ENCODE assay signal across 29 mouse cellular contexts in genomic region chr1:97705389-97705788, GRCm38 (mm10). TPM values are rescaled to one million over a fixed set of nuclear protein-coding genes. Genes with fewer than 3 reads are reported as not detected.
DNase-seq lines count a peak whose midpoint lies in the region; ATAC-seq lines count a peak whose summit lies in the region.
"Had no signal": no experiment of that assay in that cellular context is flagged by ENCODE, and none has a peak within 500 bp of the region (broad histone marks: within the 10 kb centered on the region; RNA-seq: fewer than 3 reads in every experiment).

No protein-coding gene starts in this region.

- H3K79me2 ChIP-seq in macrophage (ENCODE audit: inconsistent target), result no peaks in the 10 kb centered on the region

- H3K9ac ChIP-seq in midbrain, embryonic 11.5 days (ENCODE audit: low read length), result no peak overlapping the region
- no peak overlapping the region for H3K9ac ChIP-seq in hindbrain, embryonic 14.5 days
- H3K9ac ChIP-seq: embryonic facial prominence, embryonic 15.5 days; forebrain, embryonic 13.5 days; lung, embryonic 15.5 days; midbrain, embryonic 15.5 days; neural tube, embryonic 15.5 days had no signal

- no peak overlapping the region for H3K27ac ChIP-seq in midbrain, embryonic 11.5 days (ENCODE audit: low read depth, low read length)
- no peak overlapping the region for H3K27ac ChIP-seq in midbrain, embryonic 10.5 days (replicated peaks)
- 0 out of 2 replicates have a peak overlapping the region, but pooled peaks have one; percentile 0 for H3K27ac ChIP-seq in macrophage
- no peak overlapping the region for H3K27ac ChIP-seq in hindbrain, embryonic 14.5 days
- H3K27ac ChIP-seq: embryonic facial prominence, embryonic 10.5 days; embryonic facial prominence, embryonic 15.5 days; forebrain, embryonic 13.5 days; hindbrain, postnatal 0 days; lung, embryonic 15.5 days; midbrain, embryonic 15.5 days; neural tube, embryonic 15.5 days; stomach, postnatal 0 days had no signal

- ATAC-seq in midbrain, embryonic 11.5 days (ENCODE audit: low FRiP score), result no peak
- ATAC-seq in granulocyte monocyte progenitor cell, adult 5-6 weeks (replicated peaks; ENCODE audit: poor library complexity, severe bottlenecking), result peak; percentile 63
- no peak for ATAC-seq in hindbrain, embryonic 14.5 days (ENCODE audit: low FRiP score)
- ATAC-seq: forebrain, embryonic 13.5 days; midbrain, embryonic 15.5 days had no signal

- DNase-seq in midbrain, embryonic 11.5 days (ENCODE audit: low spot score, missing footprints), result peak; percentile 8
- no peak for DNase-seq in midbrain, embryonic 10.5 days (ENCODE audit: low spot score)
- DNase-seq in right cerebral cortex, postnatal 14 days, result no peak
- no peak for DNase-seq in hindbrain, embryonic 14.5 days (ENCODE audit: low spot score)
- DNase-seq in gastrocnemius, postnatal 4 days (ENCODE audit: low spot score in 2 of 2), result no peak
- DNase-seq: adrenal gland, postnatal 25 days; cerebellum, adult 18-20 months; cerebellum, postnatal 10 days; gastrocnemius, postnatal 25 days; heart, postnatal 14 days; kidney, adult 11 months; kidney, postnatal 14 days; layer of hippocampus, adult 9-11 months; liver; retina, postnatal 1 day; right cerebral cortex, postnatal 25 days; spleen, adult 18-20 months; thymus, adult 18-20 months; thymus, postnatal 25 days had no signal

- no peaks in the 10 kb centered on the region for H3K36me3 ChIP-seq in midbrain, embryonic 11.5 days (ENCODE audit: control insufficient read depth, insufficient read depth, low read length)
- H3K36me3 ChIP-seq in midbrain, embryonic 10.5 days, result peaks cover 39% of the 10 kb centered on the region
- H3K36me3 ChIP-seq in macrophage (ENCODE audit: inconsistent target), result peaks cover 21% of the 10 kb centered on the region; the same call in 1 of the 2 replicates
- H3K36me3 ChIP-seq in hindbrain, embryonic 14.5 days (replicated peaks; ENCODE audit: control insufficient read depth, insufficient read depth), result peaks cover 36% of the 10 kb centered on the region

- no peak overlapping the region for H3K4me3 ChIP-seq in midbrain, embryonic 11.5 days (ENCODE audit: low read depth, low read length)
- H3K4me3 ChIP-seq in midbrain, embryonic 10.5 days, result no peak overlapping the region
- no peak overlapping the region for H3K4me3 ChIP-seq in macrophage (ENCODE audit: inconsistent target)
- H3K4me3 ChIP-seq in hindbrain, embryonic 14.5 days (replicated peaks; ENCODE audit: low read length), result no peak overlapping the region
- H3K4me3 ChIP-seq: embryonic facial prominence, embryonic 10.5 days; embryonic facial prominence, embryonic 15.5 days; forebrain, embryonic 13.5 days; lung, embryonic 15.5 days; midbrain, embryonic 15.5 days; neural tube, embryonic 15.5 days had no signal

- no peak overlapping the region for H3K4me2 ChIP-seq in midbrain, embryonic 11.5 days
- H3K4me2 ChIP-seq in hindbrain, embryonic 14.5 days (replicated peaks), result no peak overlapping the region
- H3K4me2 ChIP-seq: embryonic facial prominence, embryonic 15.5 days; forebrain, embryonic 13.5 days; lung, embryonic 15.5 days; midbrain, embryonic 15.5 days; neural tube, embryonic 15.5 days had no signal

- H3K4me1 ChIP-seq in midbrain, embryonic 11.5 days (ENCODE audit: control insufficient read depth, insufficient read depth, low read length), result no peaks in the 10 kb centered on the region
- H3K4me1 ChIP-seq in midbrain, embryonic 10.5 days, result no peaks in the 10 kb centered on the region
- no peaks in the 10 kb centered on the region for H3K4me1 ChIP-seq in hindbrain, embryonic 14.5 days (replicated peaks; ENCODE audit: control insufficient read depth, insufficient read depth, low read length)
- H3K4me1 ChIP-seq: embryonic facial prominence, embryonic 10.5 days; embryonic facial prominence, embryonic 15.5 days; forebrain, embryonic 13.5 days; lung, embryonic 15.5 days; midbrain, embryonic 15.5 days; neural tube, embryonic 15.5 days had no signal

- H3K9me3 ChIP-seq in midbrain, embryonic 11.5 days (ENCODE audit: control insufficient read depth, low read length), result no peaks in the 10 kb centered on the region
- H3K9me3 ChIP-seq in midbrain, embryonic 10.5 days (replicated peaks), result no peaks in the 10 kb centered on the region
- no peaks in the 10 kb centered on the region for H3K9me3 ChIP-seq in hindbrain, embryonic 14.5 days (ENCODE audit: control insufficient read depth, low read length)
- H3K9me3 ChIP-seq: embryonic facial prominence, embryonic 10.5 days; embryonic facial prominence, embryonic 15.5 days; forebrain, embryonic 13.5 days; lung, embryonic 15.5 days; midbrain, embryonic 15.5 days; neural tube, embryonic 15.5 days had no signal

- H3K27me3 ChIP-seq in midbrain, embryonic 11.5 days (ENCODE audit: control insufficient read depth, insufficient read depth, low read length), result no peaks in the 10 kb centered on the region
- no peaks in the 10 kb centered on the region for H3K27me3 ChIP-seq in midbrain, embryonic 10.5 days (ENCODE audit: low read depth, poor library complexity, severe bottlenecking)
- no peaks in the 10 kb centered on the region for H3K27me3 ChIP-seq in hindbrain, embryonic 14.5 days (ENCODE audit: control insufficient read depth, insufficient read depth, low read length)
- H3K27me3 ChIP-seq: embryonic facial prominence, embryonic 15.5 days; forebrain, embryonic 13.5 days; lung, embryonic 15.5 days; midbrain, embryonic 15.5 days; neural tube, embryonic 15.5 days had no signal

RNA-seq across cellular contexts. Expression of gene D1Ertd622e, which starts 43.5 kb away (rescaled TPM):
- polyA plus RNA-seq in midbrain, embryonic 11.5 days (2014; fragmentation: Nextera tagmentation; extraction: Ambion mirVana), result 55.5 and 59.3 TPM in 2 replicates
- polyA plus RNA-seq in midbrain, embryonic 10.5 days (2016; fragmentation: Nextera tagmentation; extraction: Ambion mirVana), result 39.0 and 39.8 TPM in 2 replicates
- 30.1 and 31.0 TPM in 2 replicates for total RNA-seq in granulocyte monocyte progenitor cell, adult 5-6 weeks (2014; fragmentation: Nextera tagmentation)
- total RNA-seq in granulocyte monocyte progenitor cell, adult 5-6 weeks (2017), result 33.0 and 53.3 TPM in 2 replicates
- total RNA-seq in macrophage (2018; cell fraction: chromatin; rRNA removed), result 100 to 1,000 TPM in 1 of 26 experiments, 10 to 100 TPM in 20, 1 to 10 TPM in 5; 6.4 to 109 (median 22.0) TPM
- 100 to 1,000 TPM in 1 of 26 experiments, 10 to 100 TPM in 25; 55.1 to 152 (median 72.1) TPM for total RNA-seq in macrophage (2018; cell fraction: cytosol; rRNA removed)
- 100 to 1,000 TPM in 1 of 26 experiments, 10 to 100 TPM in 25; 13.7 to 108 (median 47.6) TPM for total RNA-seq in macrophage (2018; cell fraction: nucleus; rRNA removed)
- polyA plus RNA-seq in macrophage (2018), result 51.1 to 93.2 TPM (median 65.8 TPM) in 3 replicates
- 62.8 and 75.9 TPM in 2 replicates for polyA plus RNA-seq in hindbrain, embryonic 14.5 days (2014; fragmentation: Nextera tagmentation; extraction: Ambion mirVana)
- total RNA-seq in gastrocnemius, postnatal 4 days (2021), result 10 to 100 TPM; 15.3 to 17.1 TPM
